Mouse (Mus musculus): ENCODE results near the gene Pex10. TPM values are rescaled to one million over a fixed set of nuclear protein-coding genes. Genes with fewer than 3 reads are reported as not detected.
"Not testable (repeated sequence)": the region's sequence is repeated elsewhere in the genome, so short reads cannot be mapped to it uniquely, and the experiment has no call there.

Pex10 gene
- polyA plus RNA-seq, 2 experiments from 2014 or later, result 9.7 to 10.4 TPM

GRCm38 (mm10) chr4:155065970-155066833 lies 614 bp upstream of the Pex10 start:
- ATAC-seq, result peak; percentile 40

GRCm38 (mm10) chr4:155068357-155068972 lies 1.6 kb downstream of the Pex10 start:
- no peak for ATAC-seq

- no peak for ATAC-seq
Observed at GRCm38 (mm10) chr4:155069191-155069590, 2.4 kb downstream of the Pex10 start.

- no peak for ATAC-seq
Observed at GRCm38 (mm10) chr4:155070199-155070598, 3.4 kb downstream of the Pex10 start.

- no peak for ATAC-seq
Observed at GRCm38 (mm10) chr4:155070921-155071320, 4.1 kb downstream of the Pex10 start.

- no peak for ATAC-seq
Observed at GRCm38 (mm10) chr4:155074418-155074817, 7.6 kb downstream of the Pex10 start.

- no peak for ATAC-seq
Observed at GRCm38 (mm10) chr4:155075137-155075536, 8.3 kb downstream of the Pex10 start.

- ATAC-seq, result no peak
Observed at GRCm38 (mm10) chr4:155075813-155076212, 9.0 kb downstream of the Pex10 start.

- ATAC-seq, result no peak
Observed at GRCm38 (mm10) chr4:155076677-155077076, 9.9 kb downstream of the Pex10 start.

GRCm38 (mm10) chr4:155078808-155079207 lies 12.0 kb downstream of the Pex10 start:
- not testable (repeated sequence) for ATAC-seq

GRCm38 (mm10) chr4:155079666-155080065 lies 12.8 kb downstream of the Pex10 start:
- no peak for ATAC-seq

GRCm38 (mm10) chr4:155083553-155083952 lies 16.7 kb downstream of the Pex10 start:
- ATAC-seq, result no peak

GRCm38 (mm10) chr4:155084351-155084750 lies 17.5 kb downstream of the Pex10 start:
- ATAC-seq, result no peak

GRCm38 (mm10) chr4:155085206-155086107 lies 18.6 kb downstream of the Pex10 start:
- no peak for ATAC-seq

- ATAC-seq, result peak; percentile 97
Observed at GRCm38 (mm10) chr4:155086108-155087024, 19.6 kb downstream of the Pex10 start, which contains the start of the genes Rer1 and Morn1. Gene Rer1 (minus strand): TSS chr4:155086382. Gene Morn1 (plus strand): TSS chr4:155086577.

- ATAC-seq, result no peak
Observed at GRCm38 (mm10) chr4:155089241-155089640, 22.4 kb downstream of the Pex10 start.

- no peak for ATAC-seq
Observed at GRCm38 (mm10) chr4:155090147-155090546, 23.3 kb downstream of the Pex10 start.

- ATAC-seq, result no peak
Observed at GRCm38 (mm10) chr4:155090688-155091449, 24.1 kb downstream of the Pex10 start.

- ATAC-seq, result no peak
Observed at GRCm38 (mm10) chr4:155092718-155093430, 26.1 kb downstream of the Pex10 start.
